Mouse (Mus musculus): ENCODE measurements at regions not wholly inside any gene's neighbourhood (a gene's known extent, or its start where the extent isn't known, plus 50 kb on each side); places are given as distances from the start of the nearest gene placed in this dataset.

GRCm38 (mm10) chr12:68584786-68585523 is 574.0 kb downstream of the Rps29 start:
- no peak for ATAC-seq (replicated peaks; ENCODE audit: low read depth, poor library complexity, severe bottlenecking)

- no peak for ATAC-seq (replicated peaks; ENCODE audit: low read depth, poor library complexity, severe bottlenecking)
Measured at GRCm38 (mm10) chr12:68579909-68580308, 579.1 kb downstream of the Rps29 start.

GRCm38 (mm10) chr12:68577453-68577852 is 581.5 kb downstream of the Rps29 start:
- ATAC-seq (replicated peaks; ENCODE audit: low read depth, poor library complexity, severe bottlenecking), result no peak

- ATAC-seq (replicated peaks; ENCODE audit: low read depth, poor library complexity, severe bottlenecking), result no peak
Measured at GRCm38 (mm10) chr12:68576855-68577254, 582.1 kb downstream of the Rps29 start.

GRCm38 (mm10) chr12:68554943-68555627 is 603.9 kb downstream of the Rps29 start:
- no peak for ATAC-seq (replicated peaks; ENCODE audit: low read depth, poor library complexity, severe bottlenecking)

- no peak for ATAC-seq (replicated peaks; ENCODE audit: low read depth, poor library complexity, severe bottlenecking)
Measured at GRCm38 (mm10) chr12:68554292-68554691, 604.7 kb downstream of the Rps29 start.

- ATAC-seq (replicated peaks; ENCODE audit: low read depth, poor library complexity, severe bottlenecking), result no peak
Measured at GRCm38 (mm10) chr12:68541811-68542210, 617.2 kb downstream of the Rps29 start.

GRCm38 (mm10) chr12:68500794-68501193 is 658.2 kb downstream of the Rps29 start:
- ATAC-seq (replicated peaks; ENCODE audit: low read depth, poor library complexity, severe bottlenecking), result no peak

- no peak for ATAC-seq (replicated peaks; ENCODE audit: low read depth, poor library complexity, severe bottlenecking)
Measured at GRCm38 (mm10) chr12:68463032-68463431, 696.0 kb downstream of the Rps29 start.

GRCm38 (mm10) chr12:68458196-68458595 is 700.8 kb downstream of the Rps29 start:
- no peak for ATAC-seq (replicated peaks; ENCODE audit: low read depth, poor library complexity, severe bottlenecking)

GRCm38 (mm10) chr12:68426601-68427000 is 732.4 kb downstream of the Rps29 start:
- ATAC-seq (replicated peaks; ENCODE audit: low read depth, poor library complexity, severe bottlenecking), result no peak

GRCm38 (mm10) chr12:68425006-68425405 is 734.0 kb downstream of the Rps29 start:
- no peak for ATAC-seq (replicated peaks; ENCODE audit: low read depth, poor library complexity, severe bottlenecking)
